Mouse (Mus musculus): Measurements from ENCODE around the gene Scn4b. TPM values are rescaled to one million over a fixed set of nuclear protein-coding genes. Genes with fewer than 3 reads are reported as not detected.

The Scn4b gene
- polyA plus RNA-seq, 1 experiment from 2014 or later, result 0.11 TPM

DNA sequence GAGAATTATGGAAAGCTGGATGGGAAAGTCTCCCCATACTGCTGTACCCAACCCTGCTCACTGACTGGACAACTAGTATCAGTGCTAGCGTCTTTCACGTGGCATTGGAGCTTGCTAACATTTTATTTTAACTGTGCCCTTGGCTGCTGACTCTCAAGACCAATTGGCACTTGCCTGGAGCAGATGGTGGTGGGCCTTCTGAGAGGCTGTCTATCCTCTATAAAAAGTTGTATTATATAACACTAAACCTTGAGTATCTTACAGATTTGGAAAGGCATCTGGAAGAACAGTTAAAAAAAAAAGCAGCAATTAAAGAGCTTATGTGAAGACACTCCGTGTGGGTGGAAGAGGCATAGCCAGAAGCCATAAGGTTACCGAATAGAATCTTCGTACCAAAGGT is 32.0 kb downstream of the Scn4b start:
- Histone ChIP-seq H3K9me3 (ENCODE audit: control insufficient read depth, low read length) (0 out of 2 replicates have a peak, but pooled peaks cover 3% of the 10 kb centered on the region), H3K27ac (replicated peaks) (no peak overlapping the region), H3K36me3 (ENCODE audit: control insufficient read depth, insufficient read depth, low read length) (no peaks in the 10 kb centered on the region), H3K4me3 (ENCODE audit: low read depth, low read length) (no peak overlapping the region), H3K4me2 (replicated peaks; ENCODE audit: low read depth) (no peak overlapping the region), H3K9ac (ENCODE audit: low read length) (no peak overlapping the region), H3K27me3 (ENCODE audit: control insufficient read depth, insufficient read depth, low read length) (no peaks in the 10 kb centered on the region), H3K4me1 (replicated peaks; ENCODE audit: control insufficient read depth, insufficient read depth) (no peaks in the 10 kb centered on the region)
- ATAC-seq (ENCODE audit: low FRiP score, low TSS enrichment) (no peak), DNase-seq (ENCODE audit: low spot score) (no peak)
- TF ChIP-seq CTCF (IDR thresholded peaks at IDR 0.05; ENCODE audit: low read depth) (no peak), EP300 (optimal IDR thresholded peaks at IDR 0.05) (no peak)
- WGBS, result 89% methylated on average over 5 of the region's 5 CpGs

DNA sequence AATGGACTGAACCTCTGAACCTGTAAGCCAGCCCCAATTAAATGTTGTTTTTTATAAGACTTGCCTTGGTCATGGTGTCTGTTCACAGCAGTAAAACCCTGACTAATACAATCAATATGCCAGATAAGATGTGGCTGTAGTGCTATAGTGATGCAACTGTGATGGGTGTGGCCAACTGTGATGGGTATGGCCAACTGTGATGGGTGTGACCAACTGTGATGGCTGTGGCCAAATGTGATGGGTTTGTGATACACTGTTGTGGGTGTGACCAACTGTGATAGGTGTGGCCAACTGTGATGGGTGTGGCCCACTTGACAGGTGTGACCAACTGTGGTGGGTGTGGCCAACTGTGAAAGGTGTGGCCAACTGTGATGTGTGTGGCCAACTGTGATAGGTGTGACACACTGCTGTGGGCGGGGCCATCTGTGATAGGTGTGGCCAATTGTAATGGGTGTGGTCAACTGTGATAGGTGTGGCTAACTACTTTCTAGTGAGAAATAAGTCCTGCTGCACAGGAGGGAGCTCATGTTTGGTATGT is 32.9 kb downstream of the Scn4b start:
- TF ChIP-seq CTCF (IDR thresholded peaks at IDR 0.05; ENCODE audit: low read depth) (no peak), EP300 (optimal IDR thresholded peaks at IDR 0.05) (no peak)
- peak; percentile 66 for ATAC-seq (ENCODE audit: low FRiP score, low TSS enrichment)
- Histone ChIP-seq H3K4me2 (replicated peaks; ENCODE audit: low read depth) (no peak overlapping the region), H3K4me1 (replicated peaks; ENCODE audit: control insufficient read depth, insufficient read depth) (no peaks in the 10 kb centered on the region), H3K27me3 (ENCODE audit: control insufficient read depth, insufficient read depth, low read length) (no peaks in the 10 kb centered on the region), H3K27ac (replicated peaks) (no peak overlapping the region), H3K9ac (ENCODE audit: low read length) (no peak overlapping the region), H3K9me3 (ENCODE audit: control insufficient read depth, low read length) (no peaks in the 10 kb centered on the region), H3K36me3 (ENCODE audit: control insufficient read depth, insufficient read depth, low read length) (no peaks in the 10 kb centered on the region), H3K4me3 (ENCODE audit: low read depth, low read length) (no peak overlapping the region)
- DNase-seq (ENCODE audit: low spot score), result no peak
- 73% methylated on average over 1 of the region's 1 CpGs for WGBS

DNA sequence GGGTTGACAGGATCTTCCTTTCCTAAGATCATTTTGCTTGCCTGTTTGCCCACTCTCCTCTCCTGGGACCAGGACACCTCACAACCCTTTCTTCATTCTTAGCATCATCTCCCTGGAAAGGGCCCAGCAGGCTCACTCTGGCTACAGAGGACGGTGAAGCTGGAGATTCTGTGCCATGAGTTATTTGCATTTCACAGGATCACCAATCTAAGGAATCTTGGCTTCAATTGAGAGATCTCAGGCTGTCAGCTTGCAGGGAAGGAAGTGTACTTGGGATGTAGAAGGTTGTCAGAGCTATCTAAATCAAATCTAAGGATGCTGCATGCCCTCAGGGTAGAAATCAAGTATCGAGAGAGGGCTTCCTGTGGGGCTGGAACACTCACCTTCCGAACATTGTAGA is 35.3 kb downstream of the Scn4b start:
- WGBS, result 58% methylated on average over 3 of the region's 3 CpGs
- no peak for ATAC-seq (ENCODE audit: low FRiP score, low TSS enrichment)
- H3K4me1 ChIP-seq (replicated peaks; ENCODE audit: control insufficient read depth, insufficient read depth), result no peaks in the 10 kb centered on the region
- no peaks in the 10 kb centered on the region for H3K9me3 ChIP-seq (ENCODE audit: control insufficient read depth, low read length)
- H3K27ac ChIP-seq (replicated peaks), result no peak overlapping the region
- no peak for TF ChIP-seq EP300 (optimal IDR thresholded peaks at IDR 0.05)
- H3K4me3 ChIP-seq (ENCODE audit: low read depth, low read length), result no peak overlapping the region
- no peak overlapping the region for H3K9ac ChIP-seq (ENCODE audit: low read length)
- no peaks in the 10 kb centered on the region for H3K27me3 ChIP-seq (ENCODE audit: control insufficient read depth, insufficient read depth, low read length)
- no peak for DNase-seq (ENCODE audit: low spot score)
- no peak overlapping the region for H3K4me2 ChIP-seq (replicated peaks; ENCODE audit: low read depth)
- no peaks in the 10 kb centered on the region for H3K36me3 ChIP-seq (ENCODE audit: control insufficient read depth, insufficient read depth, low read length)

DNA sequence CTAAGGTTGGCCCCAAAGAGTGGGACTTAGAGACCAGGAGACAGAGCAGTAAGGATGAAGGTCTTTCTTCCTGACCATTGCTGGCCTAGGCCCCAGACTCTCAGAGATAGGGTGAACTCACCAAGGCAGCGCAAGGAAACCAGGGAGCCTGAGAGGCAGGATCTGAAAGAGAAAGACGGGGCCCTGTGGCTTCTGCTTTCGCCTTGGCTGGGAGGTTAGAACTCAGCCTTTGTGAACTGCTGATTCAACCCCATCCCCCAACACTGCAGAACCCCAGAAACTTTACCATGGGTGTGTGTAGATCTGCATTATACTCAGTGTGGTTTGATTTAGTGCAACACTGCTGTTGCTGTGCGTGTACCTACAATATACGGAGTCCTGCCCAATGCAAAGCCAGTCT is 41.1 kb downstream of the Scn4b start:
- no peak overlapping the region for H3K4me2 ChIP-seq (replicated peaks; ENCODE audit: low read depth)
- no peak overlapping the region for H3K4me3 ChIP-seq (ENCODE audit: low read depth, low read length)
- H3K27me3 ChIP-seq (ENCODE audit: control insufficient read depth, insufficient read depth, low read length), result no peaks in the 10 kb centered on the region
- DNase-seq (ENCODE audit: low spot score) (no peak), ATAC-seq (ENCODE audit: low FRiP score, low TSS enrichment) (no peak)
- no peak for TF ChIP-seq EP300 (optimal IDR thresholded peaks at IDR 0.05)
- no peak for TF ChIP-seq CTCF (IDR thresholded peaks at IDR 0.05; ENCODE audit: low read depth)
- H3K36me3 ChIP-seq (ENCODE audit: control insufficient read depth, insufficient read depth, low read length), result no peaks in the 10 kb centered on the region
- no peak overlapping the region for H3K9ac ChIP-seq (ENCODE audit: low read length)
- no peaks in the 10 kb centered on the region for H3K9me3 ChIP-seq (ENCODE audit: control insufficient read depth, low read length)
- 82% methylated on average over 5 of the region's 5 CpGs for WGBS
- H3K27ac ChIP-seq (replicated peaks), result no peak overlapping the region
- no peaks in the 10 kb centered on the region for H3K4me1 ChIP-seq (replicated peaks; ENCODE audit: control insufficient read depth, insufficient read depth)

DNA sequence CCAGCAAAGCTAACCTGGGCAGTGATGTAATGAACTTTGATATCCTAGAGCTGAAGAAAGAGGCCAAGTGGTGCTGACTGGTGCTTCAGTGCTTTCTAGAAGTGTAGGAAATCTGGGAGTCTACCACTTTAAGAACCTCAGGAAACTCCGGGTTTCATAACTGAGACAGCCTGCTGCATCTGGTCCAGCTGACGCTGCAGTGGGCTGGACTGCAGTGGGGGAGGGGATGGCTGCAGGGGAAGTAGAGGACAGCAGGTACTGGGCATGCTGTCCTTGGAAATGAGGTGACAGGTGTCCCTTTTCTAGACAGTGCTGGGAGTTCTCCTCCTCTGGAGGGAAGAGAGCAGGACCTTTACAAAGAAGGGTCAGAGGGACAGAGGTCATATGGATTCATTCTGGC is 43.6 kb downstream of the Scn4b start, which contains the start of gene BC049352:
Gene BC049352 (plus strand): TSS at position 238 of the 400 bp plus-strand sequence.
- H3K4me2 ChIP-seq (replicated peaks; ENCODE audit: low read depth), result no peak within 1 kb of the TSS
- no peak for ATAC-seq (ENCODE audit: low FRiP score, low TSS enrichment)
- 11% methylated on average over 2 of the region's 2 CpGs for WGBS

DNA sequence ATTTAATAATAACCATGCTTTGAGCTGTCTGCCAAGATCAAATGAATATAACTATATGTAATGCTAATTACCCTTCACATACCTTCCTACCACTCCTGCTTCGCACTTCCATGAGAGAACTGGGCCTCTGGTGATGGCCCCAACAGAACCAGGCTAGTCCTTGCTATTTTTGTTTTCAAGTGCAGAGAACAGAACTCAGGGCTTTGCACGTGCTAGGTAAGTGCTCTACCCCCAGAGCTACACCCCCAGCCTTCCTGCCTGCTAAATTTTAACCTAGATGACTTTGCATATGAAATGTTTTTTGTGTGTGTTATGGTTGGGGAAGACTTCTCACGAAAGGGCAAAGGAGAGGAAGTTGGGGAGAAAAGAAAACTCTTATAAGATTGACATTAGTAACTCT is 44.3 kb downstream of the Scn4b start:
- no peak for TF ChIP-seq EP300 (optimal IDR thresholded peaks at IDR 0.05)
- TF ChIP-seq CTCF (IDR thresholded peaks at IDR 0.05; ENCODE audit: low read depth), result no peak
- no peaks in the 10 kb centered on the region for H3K4me1 ChIP-seq (replicated peaks; ENCODE audit: control insufficient read depth, insufficient read depth)
- no peak overlapping the region for H3K4me2 ChIP-seq (replicated peaks; ENCODE audit: low read depth)
- 48% methylated on average over 3 of the region's 3 CpGs for WGBS
- H3K4me3 ChIP-seq (ENCODE audit: low read depth, low read length), result no peak overlapping the region
- H3K27me3 ChIP-seq (ENCODE audit: control insufficient read depth, insufficient read depth, low read length), result no peaks in the 10 kb centered on the region
- DNase-seq (ENCODE audit: low spot score) (no peak), ATAC-seq (ENCODE audit: low FRiP score, low TSS enrichment) (no peak)
- no peak overlapping the region for H3K27ac ChIP-seq (replicated peaks)
- no peaks in the 10 kb centered on the region for H3K36me3 ChIP-seq (ENCODE audit: control insufficient read depth, insufficient read depth, low read length)
- H3K9me3 ChIP-seq (ENCODE audit: control insufficient read depth, low read length), result no peaks in the 10 kb centered on the region
- no peak overlapping the region for H3K9ac ChIP-seq (ENCODE audit: low read length)

More for the DNA sequence above, 43.6 kb downstream of the Scn4b start, which contains the start of gene BC049352:
- Histone ChIP-seq H3K9me3 (ENCODE audit: control insufficient read depth, low read length) (no peaks in the 10 kb centered on the region), H3K4me3 (ENCODE audit: low read depth, low read length) (no peak within 1 kb of the TSS), H3K27ac (replicated peaks) (no peak within 1 kb of the TSS), H3K4me1 (replicated peaks; ENCODE audit: control insufficient read depth, insufficient read depth) (no peaks in the 10 kb centered on the region), H3K9ac (ENCODE audit: low read length) (no peak within 1 kb of the TSS), H3K36me3 (ENCODE audit: control insufficient read depth, insufficient read depth, low read length) (no peaks in the 10 kb centered on the region), H3K27me3 (ENCODE audit: control insufficient read depth, insufficient read depth, low read length) (no peaks in the 10 kb centered on the region)
- TF ChIP-seq CTCF (IDR thresholded peaks at IDR 0.05; ENCODE audit: low read depth) (no peak), EP300 (optimal IDR thresholded peaks at IDR 0.05) (no peak)
- no peak for DNase-seq (ENCODE audit: low spot score)

All from stomach, postnatal 0 days (tissue).